In the genomic region with DNA sequence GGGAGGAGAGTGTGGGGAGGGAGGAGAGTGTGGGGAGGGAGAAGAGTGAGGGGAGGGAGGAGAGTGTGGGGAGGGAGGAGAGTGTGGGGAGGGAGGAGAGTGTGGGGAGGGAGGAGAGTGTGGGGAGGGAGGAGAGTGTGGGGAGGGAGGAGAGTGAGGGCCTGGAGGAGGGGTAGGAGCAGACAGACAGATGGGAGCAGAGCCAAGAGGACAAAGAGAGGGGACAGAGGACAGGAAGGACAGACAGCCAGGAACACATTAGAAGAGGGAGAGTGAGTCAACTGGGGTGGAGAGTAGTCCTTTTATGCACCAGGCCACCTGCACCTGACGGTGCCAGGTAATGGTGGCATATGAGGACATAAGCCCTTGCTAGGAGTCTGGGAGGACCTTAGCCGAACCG, we compare ENCODE assay signal across 6 mouse cellular contexts. TPM values are rescaled to one million over a fixed set of nuclear protein-coding genes. Genes with fewer than 3 reads are reported as not detected.
A peak's percentile ranks its signal among the peaks of the same experiment; 100 is the strongest.
DNase-seq lines count a peak whose midpoint lies in the region; ATAC-seq and TF ChIP-seq lines count a peak whose summit lies in the region.
"Not testable (repeated sequence)": the region's sequence is repeated elsewhere in the genome, so short reads cannot be mapped to it uniquely, and the experiment has no call there.

No protein-coding gene starts in this region.

- TF ChIP-seq POLR2A in ES-Bruce4 (IDR thresholded peaks at IDR 0.05; ENCODE audit: insufficient read depth, low read length): not testable (repeated sequence)

- not testable (repeated sequence) for H3K36me3 ChIP-seq in ES-Bruce4 (ENCODE audit: control insufficient read depth, insufficient read depth, low read length, poor library complexity, severe bottlenecking); intestine, postnatal 0 days (ENCODE audit: control insufficient read depth, insufficient read depth); liver, postnatal 0 days (replicated peaks; ENCODE audit: insufficient read depth, low read length)

- TF ChIP-seq CTCF in ES-Bruce4 (IDR thresholded peaks at IDR 0.05; ENCODE audit: low read depth, low read length); intestine, postnatal 0 days (IDR thresholded peaks at IDR 0.05; ENCODE audit: low read depth); liver, postnatal 0 days (IDR thresholded peaks at IDR 0.05; ENCODE audit: low read depth): not testable (repeated sequence)

- H3K4me3 ChIP-seq in ES-Bruce4 (ENCODE audit: low read depth, low read length): peak overlapping the region; percentile 49
- H3K4me3 ChIP-seq in intestine, postnatal 0 days (ENCODE audit: low read depth, low read length); liver, postnatal 0 days (ENCODE audit: low read depth, low read length): not testable (repeated sequence)

- 68% methylated on average over 3 of the region's 3 CpGs for WGBS in intestine, postnatal 0 days
- 70% methylated on average over 3 of the region's 3 CpGs for WGBS in liver, postnatal 0 days (ENCODE audit: insufficient replicate concordance)

- not testable (repeated sequence) for H3K4me1 ChIP-seq in ES-Bruce4 (ENCODE audit: control insufficient read depth, insufficient read depth, low read length)
- H3K4me1 ChIP-seq in intestine, postnatal 0 days (replicated peaks; ENCODE audit: control insufficient read depth, insufficient read depth, low read length): peaks cover 10% of the 10 kb centered on the region
- peaks cover 20% of the 10 kb centered on the region for H3K4me1 ChIP-seq in liver, postnatal 0 days (ENCODE audit: insufficient read depth)

- H3K9ac ChIP-seq in ES-Bruce4 (ENCODE audit: low read depth, poor library complexity, severe bottlenecking); intestine, postnatal 0 days (ENCODE audit: low read depth, low read length); liver, postnatal 0 days (replicated peaks): not testable (repeated sequence)

- peak; percentile 72 for DNase-seq in heart, adult 11 months
- DNase-seq in heart, postnatal 4 days: peak; percentile 5
- not testable (repeated sequence) for DNase-seq in liver, postnatal 0 days
- DNase-seq in thymus, postnatal 4 days: peak; percentile 3

- H3K9me3 ChIP-seq in ES-Bruce4 (replicated peaks; ENCODE audit: control insufficient read depth, insufficient read depth, low read length, poor library complexity, severe bottlenecking); intestine, postnatal 0 days (ENCODE audit: control insufficient read depth); liver, postnatal 0 days (ENCODE audit: low read length): not testable (repeated sequence)

- peak; percentile 45; the same call in 1 of the 2 replicates for ATAC-seq in intestine, postnatal 0 days
- ATAC-seq in liver, postnatal 0 days: not testable (repeated sequence)

- H3K27ac ChIP-seq in ES-Bruce4 (ENCODE audit: insufficient read depth, low read length); intestine, postnatal 0 days (ENCODE audit: low read depth, low read length): not testable (repeated sequence)
- H3K27ac ChIP-seq in liver, postnatal 0 days (ENCODE audit: low read depth): peak overlapping the region; percentile 7; the same call in 1 of the 2 replicates

- H3K27me3 ChIP-seq in ES-Bruce4 (ENCODE audit: control insufficient read depth, insufficient read depth, low read length, poor library complexity, severe bottlenecking); intestine, postnatal 0 days (replicated peaks; ENCODE audit: control insufficient read depth, insufficient read depth, low read length); liver, postnatal 0 days (ENCODE audit: insufficient read depth, low read length): not testable (repeated sequence)

- TF ChIP-seq EP300 in ES-Bruce4 (IDR thresholded peaks at IDR 0.05; ENCODE audit: insufficient read depth, low read depth, low read length): peak; percentile 82; the same call in 1 of the 2 replicates
- not testable (repeated sequence) for TF ChIP-seq EP300 in liver, postnatal 0 days (IDR thresholded peaks at IDR 0.05; ENCODE audit: low read depth)

- not testable (repeated sequence) for H3K4me2 ChIP-seq in intestine, postnatal 0 days (replicated peaks; ENCODE audit: low read depth); liver, postnatal 0 days (ENCODE audit: low read depth, low read length)

RNA-seq across cellular contexts. Expression of a gene that starts 33.0 kb away (rescaled TPM):
- polyA plus RNA-seq in ES-Bruce4 (2011; ENCODE audit: insufficient read depth, insufficient read length, low read depth, missing spikeins): 103 and 104 TPM in 2 replicates
- 10 to 100 TPM; 57.3 to 61.0 TPM for total RNA-seq in heart, postnatal 4 days (2021)
- 19.3 and 25.4 TPM in 2 replicates for polyA plus RNA-seq in intestine, postnatal 0 days (2015; fragmentation: Nextera tagmentation; extraction: Ambion mirVana)
- 14.1 and 17.2 TPM in 2 replicates for polyA plus RNA-seq in liver, postnatal 0 days (2015; fragmentation: Nextera tagmentation; extraction: Ambion mirVana)
